Mouse (Mus musculus): Measurements from ENCODE around the gene 2310034G01Rik. TPM values are rescaled to one million over a fixed set of nuclear protein-coding genes. Genes with fewer than 3 reads are reported as not detected.

2310034G01Rik gene
- polyA plus RNA-seq, 1 experiment from 2014 or later, result 1.3 TPM

- ATAC-seq (replicated peaks; ENCODE audit: low FRiP score) (no peak), DNase-seq (ENCODE audit: low spot score) (no peak)
- H3K9me3 ChIP-seq (ENCODE audit: control insufficient read depth, low read length), result no peaks in the 10 kb centered on the region
- H3K36me3 ChIP-seq (ENCODE audit: control insufficient read depth, insufficient read depth, low read length), result no peaks in the 10 kb centered on the region
- 83% methylated on average over 13 of the region's 13 CpGs for WGBS
- H3K27ac ChIP-seq (ENCODE audit: low read depth, low read length), result no peak overlapping the region
- peak overlapping the region; percentile 32 for H3K9ac ChIP-seq (ENCODE audit: low read length)
- H3K4me2 ChIP-seq (ENCODE audit: low read depth, low read length, severe bottlenecking), result no peak overlapping the region
- peaks cover 42% of the 10 kb centered on the region for H3K27me3 ChIP-seq (ENCODE audit: control insufficient read depth, insufficient read depth, low read length)
- H3K4me3 ChIP-seq (ENCODE audit: low read depth, low read length), result no peak overlapping the region
- H3K4me1 ChIP-seq (replicated peaks; ENCODE audit: control insufficient read depth, insufficient read depth, low read length), result peaks cover 28% of the 10 kb centered on the region
Measured at GRCm38 (mm10) chr19:46322996-46323572, 27.0 kb downstream of the 2310034G01Rik start.

- no peaks in the 10 kb centered on the region for H3K9me3 ChIP-seq (ENCODE audit: control insufficient read depth, low read length)
- no peaks in the 10 kb centered on the region for H3K36me3 ChIP-seq (ENCODE audit: control insufficient read depth, insufficient read depth, low read length)
- H3K4me2 ChIP-seq (ENCODE audit: low read depth, low read length, severe bottlenecking), result peak overlapping the region; percentile 36
- no peak overlapping the region for H3K4me3 ChIP-seq (ENCODE audit: low read depth, low read length)
- 54% methylated on average over 11 of the region's 11 CpGs for WGBS
- peak overlapping the region; percentile 32 for H3K9ac ChIP-seq (ENCODE audit: low read length)
- ATAC-seq (replicated peaks; ENCODE audit: low FRiP score) (no peak), DNase-seq (ENCODE audit: low spot score) (no peak)
- peaks cover 49% of the 10 kb centered on the region for H3K27me3 ChIP-seq (ENCODE audit: control insufficient read depth, insufficient read depth, low read length)
- H3K27ac ChIP-seq (ENCODE audit: low read depth, low read length), result peak overlapping the region; percentile 62; the same call in 1 of the 2 replicates
- peaks cover 35% of the 10 kb centered on the region for H3K4me1 ChIP-seq (replicated peaks; ENCODE audit: control insufficient read depth, insufficient read depth, low read length)
Measured at GRCm38 (mm10) chr19:46322144-46322995, 27.7 kb downstream of the 2310034G01Rik start.

GRCm38 (mm10) chr19:46321101-46321943 is 28.8 kb downstream of the 2310034G01Rik start:
- Histone ChIP-seq H3K27me3 (ENCODE audit: control insufficient read depth, insufficient read depth, low read length) (peaks cover 57% of the 10 kb centered on the region), H3K9ac (ENCODE audit: low read length) (no peak overlapping the region; the same call in 1 of the 2 replicates), H3K9me3 (ENCODE audit: control insufficient read depth, low read length) (no peaks in the 10 kb centered on the region), H3K4me2 (ENCODE audit: low read depth, low read length, severe bottlenecking) (peak overlapping the region; percentile 36), H3K4me1 (replicated peaks; ENCODE audit: control insufficient read depth, insufficient read depth, low read length) (peaks cover 30% of the 10 kb centered on the region), H3K36me3 (ENCODE audit: control insufficient read depth, insufficient read depth, low read length) (no peaks in the 10 kb centered on the region), H3K4me3 (ENCODE audit: low read depth, low read length) (no peak overlapping the region), H3K27ac (ENCODE audit: low read depth, low read length) (0 out of 2 replicates have a peak overlapping the region, but pooled peaks have one; percentile 62)
- DNase-seq (ENCODE audit: low spot score) (peak; percentile 78), ATAC-seq (replicated peaks; ENCODE audit: low FRiP score) (peak; percentile 81)
- WGBS, result 24% methylated on average over 6 of the region's 6 CpGs

GRCm38 (mm10) chr19:46320076-46320785 is 29.9 kb downstream of the 2310034G01Rik start:
- DNase-seq (ENCODE audit: low spot score), result peak; percentile 48
- WGBS, result 81% methylated on average over 8 of the region's 8 CpGs
- Histone ChIP-seq H3K36me3 (ENCODE audit: control insufficient read depth, insufficient read depth, low read length) (no peaks in the 10 kb centered on the region), H3K4me3 (ENCODE audit: low read depth, low read length) (no peak overlapping the region), H3K27me3 (ENCODE audit: control insufficient read depth, insufficient read depth, low read length) (peaks cover 64% of the 10 kb centered on the region), H3K9ac (ENCODE audit: low read length) (no peak overlapping the region), H3K9me3 (ENCODE audit: control insufficient read depth, low read length) (no peaks in the 10 kb centered on the region), H3K4me2 (ENCODE audit: low read depth, low read length, severe bottlenecking) (no peak overlapping the region), H3K27ac (ENCODE audit: low read depth, low read length) (no peak overlapping the region), H3K4me1 (replicated peaks; ENCODE audit: control insufficient read depth, insufficient read depth, low read length) (peaks cover 27% of the 10 kb centered on the region)
- no peak for ATAC-seq (replicated peaks; ENCODE audit: low FRiP score)

DNA sequence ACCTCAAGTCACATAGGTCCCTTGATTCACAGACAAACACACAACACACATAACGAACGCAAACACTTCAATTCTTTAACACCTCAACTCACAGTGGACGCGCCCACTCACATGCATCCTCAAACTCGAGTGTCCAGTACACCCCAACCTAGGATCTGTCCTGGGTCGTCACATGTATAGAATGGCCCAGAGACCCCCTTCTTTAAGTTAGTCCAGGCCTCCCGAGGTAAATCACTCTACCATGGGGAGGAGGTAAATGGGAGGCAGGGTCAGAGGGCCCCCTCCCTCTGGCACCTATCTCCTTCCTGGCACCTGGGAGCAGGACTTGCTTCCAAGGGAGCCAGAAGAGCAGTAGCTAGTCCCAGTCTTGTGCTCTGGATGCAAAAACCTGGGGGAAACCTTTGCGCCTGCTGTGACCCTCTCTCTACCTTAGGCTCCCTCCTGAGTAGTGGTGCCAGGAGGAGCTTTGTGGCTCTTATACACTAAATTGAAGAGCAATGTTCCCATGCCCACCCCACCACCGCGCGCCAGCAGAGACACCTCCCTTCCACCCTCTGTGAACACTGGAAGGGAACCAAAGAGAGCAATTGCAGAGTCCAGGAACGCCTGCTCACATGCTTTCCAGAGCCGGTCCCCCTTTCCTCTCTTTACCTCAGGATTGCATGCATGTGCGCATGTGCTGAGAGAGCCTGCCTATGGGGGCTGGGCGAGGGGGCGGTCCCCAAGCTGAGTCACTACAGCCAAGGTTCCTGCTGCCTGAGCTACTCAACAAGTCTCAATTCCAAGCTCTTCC is 31.3 kb downstream of the 2310034G01Rik start:
- peaks cover 71% of the 10 kb centered on the region for H3K27me3 ChIP-seq (ENCODE audit: control insufficient read depth, insufficient read depth, low read length)
- DNase-seq (ENCODE audit: low spot score) (peak; percentile 74), ATAC-seq (replicated peaks; ENCODE audit: low FRiP score) (no peak)
- H3K4me1 ChIP-seq (replicated peaks; ENCODE audit: control insufficient read depth, insufficient read depth, low read length), result peaks cover 27% of the 10 kb centered on the region
- no peaks in the 10 kb centered on the region for H3K36me3 ChIP-seq (ENCODE audit: control insufficient read depth, insufficient read depth, low read length)
- no peak overlapping the region for H3K4me3 ChIP-seq (ENCODE audit: low read depth, low read length)
- 0 out of 2 replicates have a peak overlapping the region, but pooled peaks have one; percentile 18 for H3K4me2 ChIP-seq (ENCODE audit: low read depth, low read length, severe bottlenecking)
- WGBS, result 10% methylated on average over 16 of the region's 16 CpGs
- H3K9me3 ChIP-seq (ENCODE audit: control insufficient read depth, low read length), result no peaks in the 10 kb centered on the region
- no peak overlapping the region for H3K9ac ChIP-seq (ENCODE audit: low read length)
- no peak overlapping the region for H3K27ac ChIP-seq (ENCODE audit: low read depth, low read length)

- DNase-seq (ENCODE audit: low spot score), result peak; percentile 50
- 2% methylated on average over 37 of the region's 42 CpGs for WGBS
- peaks cover 76% of the 10 kb centered on the region for H3K27me3 ChIP-seq (ENCODE audit: control insufficient read depth, insufficient read depth, low read length)
- no peaks in the 10 kb centered on the region for H3K36me3 ChIP-seq (ENCODE audit: control insufficient read depth, insufficient read depth, low read length)
- H3K9ac ChIP-seq (ENCODE audit: low read length), result no peak overlapping the region
- peaks cover 27% of the 10 kb centered on the region for H3K4me1 ChIP-seq (replicated peaks; ENCODE audit: control insufficient read depth, insufficient read depth, low read length)
- peak overlapping the region; percentile 48; the same call in 1 of the 2 replicates for H3K4me2 ChIP-seq (ENCODE audit: low read depth, low read length, severe bottlenecking)
- peak overlapping the region; percentile 34 for H3K4me3 ChIP-seq (ENCODE audit: low read depth, low read length)
- no peaks in the 10 kb centered on the region for H3K9me3 ChIP-seq (ENCODE audit: control insufficient read depth, low read length)
- no peak for ATAC-seq (replicated peaks; ENCODE audit: low FRiP score)
- no peak overlapping the region for H3K27ac ChIP-seq (ENCODE audit: low read depth, low read length)
Measured at GRCm38 (mm10) chr19:46318031-46318471, 32.1 kb downstream of the 2310034G01Rik start.

DNA sequence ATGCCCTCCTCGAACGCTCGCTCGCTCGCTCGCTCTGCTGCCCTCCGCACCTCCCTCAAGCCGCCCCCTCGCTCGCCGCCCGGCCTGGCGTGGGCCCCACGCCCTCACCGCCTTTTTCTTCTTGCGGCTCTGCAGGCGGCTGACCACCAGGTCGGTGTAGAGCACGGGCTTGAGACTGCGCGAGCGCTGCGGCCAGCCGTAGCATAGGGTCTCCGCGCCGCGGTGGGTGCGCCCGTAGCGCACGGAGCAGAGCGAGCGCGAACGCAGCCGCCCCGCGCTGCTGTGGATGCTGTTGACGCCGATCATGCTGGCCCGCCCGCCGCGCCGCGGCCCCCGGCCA is 32.6 kb downstream of the 2310034G01Rik start:
- Histone ChIP-seq H3K36me3 (ENCODE audit: control insufficient read depth, insufficient read depth, low read length) (no peaks in the 10 kb centered on the region), H3K27ac (ENCODE audit: low read depth, low read length) (no peak overlapping the region)
- WGBS, result under 1% methylated on average over 43 of the region's 48 CpGs

More for the DNA sequence above, 32.6 kb downstream of the 2310034G01Rik start:
- ATAC-seq (replicated peaks; ENCODE audit: low FRiP score), result no peak
- peaks cover 26% of the 10 kb centered on the region for H3K4me1 ChIP-seq (replicated peaks; ENCODE audit: control insufficient read depth, insufficient read depth, low read length)
- H3K9me3 ChIP-seq (ENCODE audit: control insufficient read depth, low read length), result no peaks in the 10 kb centered on the region
- peak overlapping the region; percentile 48 for H3K4me2 ChIP-seq (ENCODE audit: low read depth, low read length, severe bottlenecking)
- no peak overlapping the region for H3K9ac ChIP-seq (ENCODE audit: low read length)
- H3K4me3 ChIP-seq (ENCODE audit: low read depth, low read length), result peak overlapping the region; percentile 34
- DNase-seq (ENCODE audit: low spot score), result peak; percentile 58
- peaks cover 77% of the 10 kb centered on the region for H3K27me3 ChIP-seq (ENCODE audit: control insufficient read depth, insufficient read depth, low read length)

Measured in forebrain, embryonic 11.5 days (tissue).